Mouse (Mus musculus): ENCODE data around the gene Esp8. TPM values are rescaled to one million over a fixed set of nuclear protein-coding genes. Genes with fewer than 3 reads are reported as not detected.
"Not testable (repeated sequence)": the region's sequence is repeated elsewhere in the genome, so short reads cannot be mapped to it uniquely, and the experiment has no call there.

The Esp8 gene
- polyA plus RNA-seq (2012; rRNA removed), result not detected in 2 replicates

GRCm38 (mm10) chr17:40519818-40520217 lies at the start of gene Esp8:
Gene Esp8, plus strand, starts transcription at chr17:40520022.
- no peak for DNase-seq (ENCODE audit: low read depth, low spot score)
- WGBS, result 62% methylated on average over 3 of the region's 3 CpGs

DNA sequence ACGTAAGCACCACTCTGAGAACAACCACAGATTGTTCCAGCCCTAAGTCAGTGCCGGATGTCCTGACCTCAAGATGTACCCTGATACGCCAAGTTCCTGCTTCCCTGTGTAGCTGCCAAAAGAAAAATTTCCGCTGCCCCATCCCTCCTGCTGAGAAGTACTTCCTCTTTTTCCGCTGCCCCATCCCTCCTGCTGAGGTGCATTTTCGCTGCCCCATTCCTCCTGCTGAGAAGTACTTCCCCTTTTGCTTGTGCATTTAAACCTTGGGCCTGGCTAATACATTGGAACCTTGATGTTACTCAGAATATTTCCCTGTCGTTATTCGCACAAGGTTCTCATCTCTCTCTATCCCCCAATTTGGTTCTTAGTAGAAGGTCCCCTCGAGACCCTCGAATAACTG lies 36.3 kb upstream of the Esp8 start:
- DNase-seq (ENCODE audit: low read depth, low spot score), result not testable (repeated sequence)
- 86% methylated on average over 10 of the region's 10 CpGs for whole genome bisulfite sequencing

GRCm38 (mm10) chr17:40495468-40496185 lies 24.2 kb upstream of the Esp8 start:
- 79% methylated on average over 4 of the region's 4 CpGs for WGBS

DNA sequence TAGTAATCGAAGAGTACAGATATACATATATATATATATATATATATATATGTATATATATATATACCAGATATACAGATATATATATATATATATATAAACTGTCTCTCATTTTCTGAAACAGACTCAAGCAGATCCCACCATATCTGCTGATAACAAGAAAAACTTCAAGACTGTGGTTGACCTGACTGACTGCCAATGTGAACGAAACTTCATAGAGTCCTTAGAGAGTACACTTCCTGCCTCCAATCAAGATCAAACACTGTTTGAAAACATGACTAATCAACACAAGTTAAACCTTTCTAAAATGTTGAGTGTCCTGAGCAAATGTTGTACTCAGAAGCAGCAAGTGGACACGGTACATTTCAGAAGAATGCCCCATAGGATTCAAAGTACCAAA lies 10.0 kb downstream of the Esp8 start:
- DNase-seq (ENCODE audit: low read depth, low spot score), result no peak
- WGBS, result 65% methylated on average over 3 of the region's 3 CpGs

More at GRCm38 (mm10) chr17:40495468-40496185, 24.2 kb upstream of the Esp8 start:
- DNase-seq (ENCODE audit: low read depth, low spot score), result not testable (repeated sequence)

GRCm38 (mm10) chr17:40531147-40531546 lies 11.3 kb downstream of the Esp8 start:
- WGBS, result 47% methylated on average over 1 of the region's 1 CpGs
- DNase-seq (ENCODE audit: low read depth, low spot score), result no peak

DNA sequence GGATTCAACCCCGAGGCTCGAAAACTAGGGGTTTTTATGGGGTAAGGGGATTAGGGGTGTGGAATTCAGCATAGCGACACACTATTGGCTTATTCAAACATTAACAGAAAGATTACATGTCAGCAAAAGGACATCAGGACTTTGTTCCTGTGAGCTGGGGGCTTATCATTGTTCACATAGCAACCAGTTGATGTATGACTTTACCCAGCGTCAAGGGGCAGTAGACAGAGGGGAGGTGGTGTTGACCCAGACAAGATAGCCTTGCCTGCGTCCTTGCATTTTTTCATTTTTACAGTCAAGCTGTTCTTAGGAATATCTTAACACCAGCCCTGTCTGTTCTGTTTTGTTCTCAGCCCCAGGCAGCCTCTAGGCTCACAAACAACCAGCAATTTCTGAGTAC lies 27.2 kb downstream of the Esp8 start:
- WGBS, result 17% methylated on average over 5 of the region's 5 CpGs
- not testable (repeated sequence) for DNase-seq (ENCODE audit: low read depth, low spot score)

DNA sequence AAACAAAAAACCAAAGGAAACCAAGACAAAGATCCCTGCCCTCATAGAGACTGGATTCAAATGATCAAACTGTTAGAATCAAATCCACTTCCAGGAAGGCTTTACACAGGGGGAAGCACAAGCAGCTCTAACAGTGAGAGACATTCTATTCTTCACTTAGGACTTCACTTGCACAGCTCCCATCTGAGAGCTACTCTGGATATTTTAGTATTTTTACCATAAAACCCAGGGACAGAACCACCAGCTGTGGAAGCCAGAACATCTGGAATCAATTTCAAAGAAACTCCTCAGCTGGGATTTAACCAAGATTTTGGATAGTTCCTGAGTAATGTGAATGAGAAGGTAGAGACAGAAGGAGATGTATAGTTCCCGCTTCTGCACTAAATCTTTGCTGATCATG lies 33.6 kb downstream of the Esp8 start:
- 77% methylated on average over 1 of the region's 1 CpGs for WGBS
- no peak for DNase-seq (ENCODE audit: low read depth, low spot score)

DNA sequence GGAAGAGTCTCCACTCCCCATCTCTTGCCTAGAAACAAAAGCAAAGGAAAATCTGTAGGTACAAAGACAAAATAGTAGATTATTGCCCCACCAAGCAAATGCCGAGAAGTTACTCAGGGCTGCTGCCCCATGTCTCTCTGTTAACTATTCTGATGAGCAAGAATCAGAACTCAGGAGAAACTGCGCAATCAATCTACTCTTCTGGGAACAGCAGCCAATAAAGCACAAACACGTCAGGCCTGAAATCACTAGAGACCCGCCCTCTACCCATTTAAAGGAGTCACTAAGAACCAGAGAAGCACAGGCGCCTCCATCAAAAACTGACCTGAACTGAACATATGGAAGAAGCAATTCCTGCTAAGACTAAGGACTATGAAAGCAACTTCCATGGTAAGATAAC lies 41.4 kb downstream of the Esp8 start, which contains the start of gene Esp6:
Esp6 (plus strand) TSS at position 301 of the 400 bp plus-strand sequence.
- DNase-seq (ENCODE audit: low read depth, low spot score), result no peak
- 77% methylated on average over 5 of the region's 5 CpGs for WGBS

Other genes starting within 250 kb of the Esp8 start
- gene Crisp1, start 200.8 kb upstream of the Esp8 start, polyA plus RNA-seq (2012; rRNA removed), result 0.29 and 0.67 TPM in 2 replicates
- not detected in 2 replicates for gene Esp6, start 41.5 kb downstream of the Esp8 start, polyA plus RNA-seq (2012; rRNA removed)
- not detected in 2 replicates for gene Esp4, start 78.6 kb downstream of the Esp8 start, polyA plus RNA-seq (2012; rRNA removed)
- gene Esp3, start 112.1 kb downstream of the Esp8 start, polyA plus RNA-seq (2012; rRNA removed), result not detected in 2 replicates
- not detected in 2 replicates for gene Esp1, start 207.1 kb downstream of the Esp8 start, polyA plus RNA-seq (2012; rRNA removed)